Mouse (Mus musculus) kidney, postnatal 10 days (tissue): ENCODE measurements at regions not wholly inside any gene's neighbourhood (a gene's known extent, or its start where the extent isn't known, plus 50 kb on each side); places are given as distances from the start of the nearest gene placed in this dataset.

Experiments
- DNase-seq: peaks from one replicate; pipeline ENCODE4 v3.0.0; 2021; ENCODE audit warnings: mixed read lengths

- no peak for DNase-seq
Observed at GRCm38 (mm10) chr10:39248486-39248885, 84.9 kb upstream of the Ccn6 start.

GRCm38 (mm10) chr10:39246984-39247383 is 83.4 kb upstream of the Ccn6 start:
- no peak for DNase-seq

- no peak for DNase-seq
Observed at GRCm38 (mm10) chr10:39245141-39245540, 81.5 kb upstream of the Ccn6 start.

GRCm38 (mm10) chr10:39244061-39244460 is 80.5 kb upstream of the Ccn6 start:
- DNase-seq, result no peak

- DNase-seq, result no peak
Observed at GRCm38 (mm10) chr10:39242398-39242797, 78.8 kb upstream of the Ccn6 start.

- DNase-seq, result no peak
Observed at GRCm38 (mm10) chr10:39241922-39242321, 78.3 kb upstream of the Ccn6 start.

GRCm38 (mm10) chr10:39241486-39241885 is 77.9 kb upstream of the Ccn6 start:
- no peak for DNase-seq

GRCm38 (mm10) chr10:39240966-39241365 is 77.4 kb upstream of the Ccn6 start:
- DNase-seq, result no peak

- DNase-seq, result no peak
Observed at GRCm38 (mm10) chr10:39240178-39240791, 76.7 kb upstream of the Ccn6 start.

GRCm38 (mm10) chr10:39239498-39240177 is 76.0 kb upstream of the Ccn6 start:
- DNase-seq, result peak; percentile 85

GRCm38 (mm10) chr10:39238596-39238995 is 75.0 kb upstream of the Ccn6 start:
- peak; percentile 44 for DNase-seq

- no peak for DNase-seq
Observed at GRCm38 (mm10) chr10:39237549-39237948, 74.0 kb upstream of the Ccn6 start.

- DNase-seq, result no peak
Observed at GRCm38 (mm10) chr10:39233926-39234450, 70.4 kb upstream of the Ccn6 start.

- DNase-seq, result no peak
Observed at GRCm38 (mm10) chr10:39233191-39233590, 69.6 kb upstream of the Ccn6 start.

- no peak for DNase-seq
Observed at GRCm38 (mm10) chr10:39230634-39231410, 67.2 kb upstream of the Ccn6 start.

GRCm38 (mm10) chr10:39229233-39229632 is 65.6 kb upstream of the Ccn6 start:
- DNase-seq, result no peak

GRCm38 (mm10) chr10:39228027-39228426 is 64.4 kb upstream of the Ccn6 start:
- DNase-seq, result no peak

- DNase-seq, result peak; percentile 66
Observed at GRCm38 (mm10) chr10:39227499-39227942, 63.9 kb upstream of the Ccn6 start.

GRCm38 (mm10) chr10:39226518-39226917 is 62.9 kb upstream of the Ccn6 start:
- no peak for DNase-seq

GRCm38 (mm10) chr10:39224449-39225094 is 61.0 kb upstream of the Ccn6 start:
- no peak for DNase-seq

GRCm38 (mm10) chr10:39221028-39221427 is 57.4 kb upstream of the Ccn6 start:
- no peak for DNase-seq

- DNase-seq, result no peak
Observed at GRCm38 (mm10) chr10:39219366-39219765, 55.8 kb upstream of the Ccn6 start.

- no peak for DNase-seq
Observed at GRCm38 (mm10) chr10:39218151-39218550, 54.6 kb upstream of the Ccn6 start.
